Mouse (Mus musculus) midbrain, embryonic 11.5 days (tissue): ENCODE results near the gene Mroh3. TPM values are rescaled to one million over a fixed set of nuclear protein-coding genes. Genes with fewer than 3 reads are reported as not detected.
A peak's percentile ranks its signal among the peaks of the same experiment; 100 is the strongest.

Experiments used
- ATAC-seq: fragments of 200-750 bp; cut with Nextera tagmentation; 2 replicates; pipeline ENCODE4 v1.8.0; 2017; ENCODE audit warnings: moderate TSS enrichment, moderate library complexity; ENCODE audit not compliant: low FRiP score
- DNase-seq: peaks from one replicate; pipeline ENCODE4 v3.0.0; 2015; ENCODE audit warnings: low spot score; ENCODE audit errors: missing footprints
- H3K27ac ChIP-seq: fragments of 300-500 bp; sonication (generic); 2 replicates; pipeline ENCODE4 v1.5.1; 2014; ENCODE audit warnings: low read depth, low read length
- H3K27me3 ChIP-seq: fragments of 300-500 bp; sonication (generic); 2 replicates; pipeline ENCODE4 v1.6.1; 2014; ENCODE audit warnings: mild to moderate bottlenecking, low read length, moderate library complexity, mixed read lengths; ENCODE audit not compliant: control insufficient read depth, insufficient read depth
- H3K36me3 ChIP-seq: fragments of 300-500 bp; sonication (generic); 2 replicates; pipeline ENCODE4 v1.6.1; 2014; ENCODE audit warnings: mild to moderate bottlenecking, low read length, moderate library complexity, mixed read lengths; ENCODE audit not compliant: control insufficient read depth, insufficient read depth
- H3K4me1 ChIP-seq: fragments of 300-500 bp; sonication (generic); 2 replicates; pipeline ENCODE4 v1.6.1; 2014; ENCODE audit warnings: low read length; ENCODE audit not compliant: control insufficient read depth, insufficient read depth
- H3K4me2 ChIP-seq: fragments of 300-500 bp; sonication (generic); 2 replicates; pipeline ENCODE4 v1.6.1; 2014; ENCODE audit warnings: mild to moderate bottlenecking, moderate library complexity
- H3K4me3 ChIP-seq: fragments of 300-500 bp; sonication (generic); 2 replicates; pipeline ENCODE4 v1.5.1; 2014; ENCODE audit warnings: low read depth, low read length
- H3K9ac ChIP-seq: fragments of 300-500 bp; sonication (generic); 2 replicates; pipeline ENCODE4 v1.6.1; 2014; ENCODE audit warnings: low read length
- H3K9me3 ChIP-seq: fragments of 300-500 bp; sonication (generic); 2 replicates; pipeline ENCODE4 v1.6.1; 2016; ENCODE audit warnings: low read length; ENCODE audit not compliant: control insufficient read depth
- WGBS: fragments of 180-500 bp; shearing (Covaris S2); extraction: QIAGEN DNeasy Blood & Tissue Kit; methylation state at CpG from one replicate; pipeline ENCODE4 v1.1.7; 2014; 5-methylcytosine and 5-hydroxymethylcytosine counted together
- polyA plus RNA-seq: library from polyadenylated mRNA; unstranded; fragments of >200 nt; fragmentation: Nextera tagmentation; extraction: Ambion mirVana; gene quantifications from 2 replicates; pipeline ENCODE4 v1.2.1, GENCODE M21; 2014

Mroh3 gene
- polyA plus RNA-seq, 1 experiment from 2014 or later, result 0.75 TPM

DNA sequence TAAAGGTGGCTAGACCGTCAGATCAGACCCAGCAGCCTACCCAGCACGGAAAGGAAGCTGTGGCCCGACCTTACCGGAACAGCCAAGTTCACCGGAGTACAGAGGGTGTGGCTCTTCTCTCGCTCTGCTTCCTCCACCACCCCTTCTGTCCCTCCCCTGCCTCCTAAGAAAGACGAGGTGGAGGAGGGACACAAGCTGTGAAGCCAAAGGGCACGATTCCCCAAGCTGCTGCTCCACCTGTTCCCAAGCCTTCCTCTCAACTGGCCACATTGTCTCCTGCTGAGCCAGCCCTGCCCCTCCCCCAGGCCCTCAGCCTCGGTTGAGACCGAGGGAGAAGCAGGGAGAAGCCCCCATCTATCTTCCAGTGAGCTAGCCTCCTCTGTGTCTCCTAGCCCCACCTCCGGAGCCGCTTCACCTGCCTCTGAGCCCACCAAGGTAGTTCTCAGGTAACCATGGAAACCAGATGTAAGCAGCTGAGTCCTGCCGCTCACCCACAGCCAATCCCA lies 38.5 kb downstream of the Mroh3 start:
- DNase-seq (peak; percentile 91), ATAC-seq (0 out of 2 replicates have a peak, but pooled peaks have one; percentile 17)
- Histone ChIP-seq H3K27me3 (no peaks in the 10 kb centered on the region), H3K4me2 (peak overlapping the region; percentile 6; the same call in 1 of the 2 replicates), H3K36me3 (peaks cover 8% of the 10 kb centered on the region; the same call in 1 of the 2 replicates), H3K9me3 (no peaks in the 10 kb centered on the region), H3K4me1 (peaks cover 14% of the 10 kb centered on the region), H3K9ac (no peak overlapping the region), H3K4me3 (no peak overlapping the region), H3K27ac (no peak overlapping the region)
- WGBS, result 11% methylated on average over 13 of the region's 13 CpGs

- WGBS, result 74% methylated on average over 12 of the region's 12 CpGs
- Histone ChIP-seq H3K27ac (no peak overlapping the region), H3K9ac (no peak overlapping the region), H3K4me1 (peaks cover 14% of the 10 kb centered on the region), H3K9me3 (no peaks in the 10 kb centered on the region), H3K4me2 (no peak overlapping the region), H3K36me3 (peaks cover 10% of the 10 kb centered on the region; the same call in 1 of the 2 replicates), H3K27me3 (no peaks in the 10 kb centered on the region), H3K4me3 (no peak overlapping the region)
- DNase-seq, result no peak
- ATAC-seq, result no peak
Observed at GRCm38 (mm10) chr1:136172696-136173095, 39.9 kb downstream of the Mroh3 start.

DNA sequence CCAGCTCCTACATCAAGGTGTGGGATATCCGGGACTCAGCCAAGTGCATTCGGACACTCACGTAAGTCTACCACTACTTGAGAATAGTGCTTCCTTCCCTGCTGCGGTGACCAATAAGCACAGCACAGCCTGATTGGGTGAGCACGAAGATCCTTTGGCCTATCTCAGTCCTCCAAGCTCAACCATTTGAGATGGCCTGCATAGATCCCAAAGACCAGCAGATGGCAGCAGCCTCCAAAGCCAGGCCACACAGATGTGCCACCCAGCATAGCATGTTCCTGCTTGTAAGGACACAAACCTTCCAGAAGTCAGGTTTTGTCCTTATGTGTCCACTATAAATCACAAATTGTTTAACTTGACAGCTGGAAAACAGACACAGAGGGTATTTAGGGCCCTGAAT lies 42.5 kb downstream of the Mroh3 start:
- WGBS, result 14% methylated on average over 5 of the region's 5 CpGs

GRCm38 (mm10) chr1:136167657-136168056 lies 45.0 kb downstream of the Mroh3 start:
- no peaks in the 10 kb centered on the region for H3K27me3 ChIP-seq
- no peak overlapping the region for H3K9ac ChIP-seq
- peaks cover 11% of the 10 kb centered on the region for H3K36me3 ChIP-seq
- no peaks in the 10 kb centered on the region for H3K9me3 ChIP-seq
- 70% methylated on average over 8 of the region's 8 CpGs for WGBS
- no peak overlapping the region for H3K4me2 ChIP-seq
- no peak overlapping the region for H3K4me3 ChIP-seq
- ATAC-seq (no peak), DNase-seq (no peak)
- no peak overlapping the region for H3K27ac ChIP-seq
- H3K4me1 ChIP-seq, result 0 out of 2 replicates have a peak, but pooled peaks cover 4% of the 10 kb centered on the region

More for the DNA sequence above, 42.5 kb downstream of the Mroh3 start:
- H3K4me2 ChIP-seq, result no peak overlapping the region
- no peak overlapping the region for H3K27ac ChIP-seq
- no peak overlapping the region for H3K4me3 ChIP-seq
- ATAC-seq (peak; percentile 76), DNase-seq (peak; percentile 98)
- H3K36me3 ChIP-seq, result peaks cover 6% of the 10 kb centered on the region; the same call in 1 of the 2 replicates
- H3K27me3 ChIP-seq, result no peaks in the 10 kb centered on the region
- peaks cover 18% of the 10 kb centered on the region for H3K4me1 ChIP-seq
- no peak overlapping the region for H3K9ac ChIP-seq
- H3K9me3 ChIP-seq, result no peaks in the 10 kb centered on the region

GRCm38 (mm10) chr1:136165436-136165835 lies 47.2 kb downstream of the Mroh3 start:
- H3K27me3 ChIP-seq, result no peaks in the 10 kb centered on the region
- DNase-seq, result no peak
- no peaks in the 10 kb centered on the region for H3K9me3 ChIP-seq
- WGBS, result 52% methylated on average over 2 of the region's 2 CpGs
- peak; percentile 38 for ATAC-seq
- H3K4me3 ChIP-seq, result no peak overlapping the region
- H3K4me2 ChIP-seq, result no peak overlapping the region
- no peak overlapping the region for H3K27ac ChIP-seq
- peaks cover 8% of the 10 kb centered on the region for H3K36me3 ChIP-seq
- H3K9ac ChIP-seq, result no peak overlapping the region
- 0 out of 2 replicates have a peak, but pooled peaks cover 4% of the 10 kb centered on the region for H3K4me1 ChIP-seq

- Histone ChIP-seq H3K4me2 (no peak overlapping the region), H3K4me3 (no peak overlapping the region), H3K9ac (no peak overlapping the region), H3K27ac (no peak overlapping the region), H3K36me3 (peaks cover 12% of the 10 kb centered on the region), H3K27me3 (no peaks in the 10 kb centered on the region), H3K9me3 (no peaks in the 10 kb centered on the region), H3K4me1 (0 out of 2 replicates have a peak, but pooled peaks cover 4% of the 10 kb centered on the region)
- DNase-seq, result no peak
- ATAC-seq, result no peak
- 90% methylated on average over 7 of the region's 7 CpGs for WGBS
Observed at GRCm38 (mm10) chr1:136161333-136161921, 51.2 kb downstream of the Mroh3 start.

GRCm38 (mm10) chr1:136160930-136161329 lies 51.7 kb downstream of the Mroh3 start:
- 0 out of 2 replicates have a peak, but pooled peaks cover 4% of the 10 kb centered on the region for H3K4me1 ChIP-seq
- WGBS, result 90% methylated on average over 6 of the region's 6 CpGs
- H3K27ac ChIP-seq, result no peak overlapping the region
- ATAC-seq, result no peak
- H3K9me3 ChIP-seq, result no peaks in the 10 kb centered on the region
- DNase-seq, result no peak
- H3K4me2 ChIP-seq, result no peak overlapping the region
- no peak overlapping the region for H3K4me3 ChIP-seq
- H3K27me3 ChIP-seq, result no peaks in the 10 kb centered on the region
- H3K36me3 ChIP-seq, result peaks cover 14% of the 10 kb centered on the region
- H3K9ac ChIP-seq, result no peak overlapping the region

GRCm38 (mm10) chr1:136160297-136160696 lies 52.3 kb downstream of the Mroh3 start:
- H3K4me3 ChIP-seq, result no peak overlapping the region
- no peaks in the 10 kb centered on the region for H3K27me3 ChIP-seq
- 91% methylated on average over 12 of the region's 12 CpGs for WGBS
- H3K9ac ChIP-seq, result no peak overlapping the region
- H3K9me3 ChIP-seq, result no peaks in the 10 kb centered on the region
- H3K36me3 ChIP-seq, result peaks cover 16% of the 10 kb centered on the region
- H3K27ac ChIP-seq, result no peak overlapping the region
- no peak for DNase-seq
- ATAC-seq, result no peak
- H3K4me1 ChIP-seq, result 0 out of 2 replicates have a peak, but pooled peaks cover 2% of the 10 kb centered on the region
- H3K4me2 ChIP-seq, result no peak overlapping the region

DNA sequence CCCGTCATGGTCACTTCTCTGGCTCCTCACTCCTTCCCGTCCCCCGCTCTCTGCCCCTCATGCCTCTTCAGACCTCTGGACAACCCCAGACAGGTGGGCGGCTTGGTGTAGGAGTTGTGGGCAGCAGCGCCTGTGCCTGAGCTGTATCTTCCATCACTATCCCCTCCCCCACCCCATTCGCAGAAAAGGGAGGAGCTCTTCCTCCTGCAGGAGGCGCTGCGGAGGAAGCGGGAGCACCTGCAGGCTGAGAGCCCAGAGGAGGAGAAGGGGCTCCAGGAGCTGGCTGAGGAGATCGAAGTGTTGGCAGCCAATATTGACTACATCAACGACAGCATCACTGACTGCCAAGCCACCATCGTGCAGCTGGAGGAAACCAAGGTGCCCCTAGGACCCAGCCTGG lies 52.8 kb downstream of the Mroh3 start:
- Histone ChIP-seq H3K9me3 (no peaks in the 10 kb centered on the region), H3K27me3 (no peaks in the 10 kb centered on the region), H3K36me3 (peaks cover 16% of the 10 kb centered on the region), H3K4me3 (no peak overlapping the region), H3K4me1 (no peaks in the 10 kb centered on the region), H3K9ac (no peak overlapping the region), H3K27ac (no peak overlapping the region), H3K4me2 (no peak overlapping the region)
- ATAC-seq (no peak), DNase-seq (no peak)
- 44% methylated on average over 11 of the region's 12 CpGs for WGBS
